In genomic region chr19:21571986-21572385, GRCm38 (mm10) we compare ENCODE assay signal across 24 mouse cellular contexts.
DNase-seq lines count a peak whose midpoint lies in the region; ATAC-seq and TF ChIP-seq lines count a peak whose summit lies in the region.
"Had no signal": no experiment of that assay in that cellular context is flagged by ENCODE, and none has a peak within 500 bp of the region (broad histone marks: within the 10 kb centered on the region; RNA-seq: fewer than 3 reads in every experiment).

No protein-coding gene starts in this region.

- H3K36me3 ChIP-seq in heart, adult 2 months (ENCODE audit: control insufficient read depth, insufficient read depth, low read length), result no peaks in the 10 kb centered on the region
- H3K36me3 ChIP-seq in intestine, embryonic 14.5 days (ENCODE audit: control insufficient read depth, insufficient read depth, low read length), result no peaks in the 10 kb centered on the region
- no peaks in the 10 kb centered on the region for H3K36me3 ChIP-seq in intestine, embryonic 15.5 days
- H3K36me3 ChIP-seq in limb, embryonic 14.5 days (ENCODE audit: control insufficient read depth, insufficient read depth, low read length), result no peaks in the 10 kb centered on the region
- no peaks in the 10 kb centered on the region for H3K36me3 ChIP-seq in limb, embryonic 10.5 days
- H3K36me3 ChIP-seq in myocyte (ENCODE audit: control insufficient read depth, insufficient read depth), result no peaks in the 10 kb centered on the region
- H3K36me3 ChIP-seq: hindbrain, embryonic 12.5 days; limb, embryonic 12.5 days; liver, embryonic 12.5 days had no signal

- no peak for TF ChIP-seq POLR2A in heart, adult 2 months (IDR thresholded peaks at IDR 0.05; ENCODE audit: insufficient read depth, low read depth, low read length)
- TF ChIP-seq POLR2A in limb, embryonic 14.5 days (IDR thresholded peaks at IDR 0.05; ENCODE audit: borderline replicate concordance, extremely low read depth, insufficient read depth, insufficient read length), result no peak
- no peak for TF ChIP-seq POLR2A in myocyte (IDR thresholded peaks at IDR 0.05; ENCODE audit: insufficient read length, low read depth)

- no peaks in the 10 kb centered on the region for H3K79me2 ChIP-seq in heart, adult 2 months (replicated peaks; ENCODE audit: control insufficient read depth, insufficient read depth, low read length)
- H3K79me2 ChIP-seq in myocyte (ENCODE audit: control insufficient read depth, insufficient read depth), result no peaks in the 10 kb centered on the region

- peak overlapping the region; percentile 18; the same call in 1 of the 2 replicates for H3K4me2 ChIP-seq in intestine, embryonic 14.5 days (ENCODE audit: low read length)
- H3K4me2 ChIP-seq in intestine, embryonic 15.5 days (replicated peaks), result no peak overlapping the region
- H3K4me2 ChIP-seq in limb, embryonic 14.5 days (replicated peaks; ENCODE audit: low read depth, low read length, severe bottlenecking), result peak overlapping the region; percentile 10; the same call in 1 of the 2 replicates
- H3K4me2 ChIP-seq in myocyte (ENCODE audit: low read depth), result peak overlapping the region; percentile 43
- H3K4me2 ChIP-seq: forebrain, embryonic 13.5 days; hindbrain, embryonic 12.5 days; limb, embryonic 12.5 days; midbrain, embryonic 11.5 days had no signal

- no peaks in the 10 kb centered on the region for H3K27me3 ChIP-seq in heart, adult 2 months (ENCODE audit: control insufficient read depth, insufficient read depth, low read length)
- no peaks in the 10 kb centered on the region for H3K27me3 ChIP-seq in intestine, embryonic 14.5 days (replicated peaks; ENCODE audit: control insufficient read depth, insufficient read depth, low read length)
- no peaks in the 10 kb centered on the region for H3K27me3 ChIP-seq in intestine, embryonic 15.5 days (replicated peaks)
- no peaks in the 10 kb centered on the region for H3K27me3 ChIP-seq in limb, embryonic 14.5 days (ENCODE audit: control insufficient read depth, insufficient read depth, low read length)
- H3K27me3 ChIP-seq in limb, embryonic 10.5 days (ENCODE audit: low read depth, poor library complexity, severe bottlenecking), result no peaks in the 10 kb centered on the region
- H3K27me3 ChIP-seq in myocyte (ENCODE audit: control insufficient read depth, insufficient read depth, insufficient read length), result no peaks in the 10 kb centered on the region
- H3K27me3 ChIP-seq: forebrain, embryonic 13.5 days; hindbrain, embryonic 12.5 days; limb, embryonic 12.5 days; liver, embryonic 12.5 days had no signal

- peak overlapping the region; percentile 26 for H3K27ac ChIP-seq in heart, adult 2 months
- no peak overlapping the region; the same call in 1 of the 2 replicates for H3K27ac ChIP-seq in intestine, embryonic 14.5 days (ENCODE audit: low read depth)
- H3K27ac ChIP-seq in intestine, embryonic 15.5 days, result no peak overlapping the region
- no peak overlapping the region for H3K27ac ChIP-seq in limb, embryonic 14.5 days (replicated peaks; ENCODE audit: low read depth, low read length)
- no peak overlapping the region for H3K27ac ChIP-seq in limb, embryonic 10.5 days
- H3K27ac ChIP-seq: forebrain, embryonic 13.5 days; hindbrain, embryonic 12.5 days; layer of hippocampus, adult 2 months; limb, embryonic 12.5 days; liver, embryonic 12.5 days had no signal

- peak overlapping the region; percentile 6; the same call in 1 of the 2 replicates for H3K4me3 ChIP-seq in heart, adult 2 months
- no peak overlapping the region for H3K4me3 ChIP-seq in intestine, embryonic 14.5 days (ENCODE audit: low read depth, low read length)
- H3K4me3 ChIP-seq in intestine, embryonic 15.5 days (replicated peaks), result no peak overlapping the region
- no peak overlapping the region for H3K4me3 ChIP-seq in limb, embryonic 14.5 days (replicated peaks; ENCODE audit: low read length)
- no peak overlapping the region for H3K4me3 ChIP-seq in limb, embryonic 10.5 days
- no peak overlapping the region for H3K4me3 ChIP-seq in myocyte
- H3K4me3 ChIP-seq: forebrain, embryonic 13.5 days; hindbrain, embryonic 12.5 days; layer of hippocampus, adult 2 months; limb, embryonic 12.5 days; liver, embryonic 12.5 days had no signal

- TF ChIP-seq CTCF in heart, adult 2 months (IDR thresholded peaks at IDR 0.05), result no peak

- no peak for ATAC-seq in intestine, embryonic 14.5 days (replicated peaks; ENCODE audit: low FRiP score, low TSS enrichment, low read depth)
- no peak for ATAC-seq in intestine, embryonic 15.5 days
- no peak for ATAC-seq in limb, embryonic 14.5 days (ENCODE audit: low FRiP score, low read depth)

- H3K9ac ChIP-seq in heart, adult 2 months (ENCODE audit: low read depth, low read length), result no peak overlapping the region
- H3K9ac ChIP-seq in intestine, embryonic 14.5 days (ENCODE audit: low read length), result no peak overlapping the region
- H3K9ac ChIP-seq in intestine, embryonic 15.5 days, result no peak overlapping the region
- H3K9ac ChIP-seq in limb, embryonic 14.5 days (ENCODE audit: low read depth, low read length, severe bottlenecking), result no peak overlapping the region
- H3K9ac ChIP-seq: forebrain, embryonic 13.5 days; hindbrain, embryonic 12.5 days; limb, embryonic 12.5 days; liver, embryonic 12.5 days had no signal

- intact Hi-C loops in heart, adult 2 months (cut with DNase I), result loop anchor here (1.0 to 10.0 kb wide), 4 partner anchors 80 to 730 kb away; partner anchors contain the start of genes 1110059E24Rik and Abhd17b

- H3K4me1 ChIP-seq in heart, adult 2 months (ENCODE audit: control insufficient read depth, insufficient read depth, low read length), result no peaks in the 10 kb centered on the region
- H3K4me1 ChIP-seq in intestine, embryonic 14.5 days (replicated peaks; ENCODE audit: control insufficient read depth, insufficient read depth, low read length), result peaks cover 9% of the 10 kb centered on the region
- H3K4me1 ChIP-seq in intestine, embryonic 15.5 days (replicated peaks), result no peaks in the 10 kb centered on the region
- 0 out of 2 replicates have a peak, but pooled peaks cover 2% of the 10 kb centered on the region for H3K4me1 ChIP-seq in limb, embryonic 14.5 days (ENCODE audit: control insufficient read depth, insufficient read depth, low read length)
- H3K4me1 ChIP-seq in limb, embryonic 10.5 days, result 0 out of 2 replicates have a peak, but pooled peaks cover 6% of the 10 kb centered on the region
- H3K4me1 ChIP-seq: hindbrain, embryonic 12.5 days; limb, embryonic 12.5 days had no signal

- H3K9me3 ChIP-seq in intestine, embryonic 14.5 days (ENCODE audit: control insufficient read depth, low read length), result no peaks in the 10 kb centered on the region
- no peaks in the 10 kb centered on the region for H3K9me3 ChIP-seq in intestine, embryonic 15.5 days
- no peaks in the 10 kb centered on the region for H3K9me3 ChIP-seq in limb, embryonic 14.5 days (ENCODE audit: control insufficient read depth, low read length)
- H3K9me3 ChIP-seq in limb, embryonic 10.5 days (replicated peaks), result no peaks in the 10 kb centered on the region
- H3K9me3 ChIP-seq: forebrain, embryonic 13.5 days; hindbrain, embryonic 12.5 days; limb, embryonic 12.5 days; liver, embryonic 12.5 days had no signal

- no peak for DNase-seq in heart, adult 2 months
- DNase-seq in heart, adult 18-20 months, result no peak
- no peak for DNase-seq in intestine, embryonic 14.5 days (ENCODE audit: low spot score)
- DNase-seq in limb, embryonic 14.5 days (ENCODE audit: low spot score), result no peak
- DNase-seq in limb, embryonic 10.5 days (ENCODE audit: low spot score), result no peak
- DNase-seq in spleen, postnatal 36 days (ENCODE audit: low spot score in 2 of 2), result no peak
- DNase-seq: cerebellum, adult 9-10 months; kidney, postnatal 25 days; layer of hippocampus, postnatal 36 days; lung, adult 18-20 months; lung, postnatal 10 days; retina, postnatal 1 day; right cerebral cortex, postnatal 25 days; spleen, adult 18-20 months; thymus, adult 18-20 months; thymus, postnatal 36 days had no signal

- WGBS in heart, adult 2 months, result 28% methylated on average over 7 of the region's 7 CpGs
- 35% methylated on average over 7 of the region's 7 CpGs for WGBS in intestine, embryonic 14.5 days
- 45% methylated on average over 7 of the region's 7 CpGs for WGBS in intestine, embryonic 15.5 days
- 62% methylated on average over 7 of the region's 7 CpGs for WGBS in limb, embryonic 14.5 days
- 80% methylated on average over 7 of the region's 7 CpGs for WGBS in limb, embryonic 10.5 days

- no peak overlapping the region for H3ac ChIP-seq in myocyte (ENCODE audit: control insufficient read depth, insufficient read length)

- TF ChIP-seq EP300 in heart, adult 2 months (IDR thresholded peaks at IDR 0.05; ENCODE audit: insufficient read depth, low read depth, low read length), result no peak

TF ChIP-seq in myocyte, 11 proteins besides CTCF, POLR2A, EP300 and RAD21:
- TF ChIP-seq E2F4 (IDR thresholded peaks at IDR 0.05; ENCODE audit: insufficient read depth) (no peak), SRF (IDR thresholded peaks at IDR 0.05; ENCODE audit: control insufficient read depth, insufficient read length, low read depth) (no peak), POLR2AphosphoS2 (IDR thresholded peaks at IDR 0.05; ENCODE audit: insufficient read length, low read depth) (no peak), MYOD1 (IDR thresholded peaks at IDR 0.05; ENCODE audit: control insufficient read depth in 1 of 3, insufficient read length in 2 of 3, low read depth in 2 of 3) (no peak)
